Mouse (Mus musculus): Measurements from ENCODE around the gene Igsf9b. TPM values are rescaled to one million over a fixed set of nuclear protein-coding genes. Genes with fewer than 3 reads are reported as not detected.

Gene Igsf9b
- polyA plus RNA-seq, 1 experiment, result 5.6 TPM

DNA sequence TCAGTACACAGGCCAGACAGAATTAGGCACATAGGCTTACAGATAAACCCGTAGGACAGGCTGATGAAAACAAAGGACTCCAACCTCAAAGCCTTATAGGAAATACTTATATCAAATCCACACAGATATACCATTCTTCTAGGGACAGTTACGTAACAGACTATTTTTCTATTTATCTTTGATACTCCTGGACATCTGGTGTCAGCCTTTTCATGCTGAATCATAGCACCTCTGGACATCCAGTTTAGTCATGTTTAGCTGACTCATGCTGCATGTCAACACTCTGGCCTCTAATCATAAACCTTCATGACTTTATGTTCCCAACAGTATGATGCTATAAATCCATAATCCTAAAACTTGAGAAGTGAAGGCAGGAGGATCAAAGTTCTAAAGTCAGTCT lies 29.1 kb upstream of the Igsf9b start:
- Histone ChIP-seq H3K4me3 (ENCODE audit: insufficient read depth, low read length) (no peak overlapping the region), H3K4me1 (ENCODE audit: control insufficient read depth, insufficient read depth, low read length) (peaks cover 3% of the 10 kb centered on the region; the same call in 1 of the 2 replicates), H3K27ac (ENCODE audit: insufficient read depth, low read length) (no peak overlapping the region)
- TF ChIP-seq POLR2A (IDR thresholded peaks at IDR 0.05; ENCODE audit: low read depth, low read length), result no peak

- Histone ChIP-seq H3K27ac (ENCODE audit: insufficient read depth, low read length) (no peak overlapping the region), H3K4me3 (ENCODE audit: insufficient read depth, low read length) (no peak overlapping the region), H3K4me1 (ENCODE audit: control insufficient read depth, insufficient read depth, low read length) (peaks cover 3% of the 10 kb centered on the region; the same call in 1 of the 2 replicates)
- TF ChIP-seq POLR2A (IDR thresholded peaks at IDR 0.05; ENCODE audit: low read depth, low read length) (no peak), CTCF (IDR thresholded peaks at IDR 0.05; ENCODE audit: borderline replicate concordance, insufficient read depth, low read length) (no peak)
Measured at GRCm38 (mm10) chr9:27271899-27272298, 27.1 kb upstream of the Igsf9b start.

GRCm38 (mm10) chr9:27272858-27273257 lies 26.1 kb upstream of the Igsf9b start:
- Histone ChIP-seq H3K4me3 (ENCODE audit: insufficient read depth, low read length) (no peak overlapping the region), H3K27ac (ENCODE audit: insufficient read depth, low read length) (no peak overlapping the region), H3K4me1 (ENCODE audit: control insufficient read depth, insufficient read depth, low read length) (peaks cover 3% of the 10 kb centered on the region; the same call in 1 of the 2 replicates)
- TF ChIP-seq POLR2A (IDR thresholded peaks at IDR 0.05; ENCODE audit: low read depth, low read length) (no peak), CTCF (IDR thresholded peaks at IDR 0.05; ENCODE audit: borderline replicate concordance, insufficient read depth, low read length) (no peak)

DNA sequence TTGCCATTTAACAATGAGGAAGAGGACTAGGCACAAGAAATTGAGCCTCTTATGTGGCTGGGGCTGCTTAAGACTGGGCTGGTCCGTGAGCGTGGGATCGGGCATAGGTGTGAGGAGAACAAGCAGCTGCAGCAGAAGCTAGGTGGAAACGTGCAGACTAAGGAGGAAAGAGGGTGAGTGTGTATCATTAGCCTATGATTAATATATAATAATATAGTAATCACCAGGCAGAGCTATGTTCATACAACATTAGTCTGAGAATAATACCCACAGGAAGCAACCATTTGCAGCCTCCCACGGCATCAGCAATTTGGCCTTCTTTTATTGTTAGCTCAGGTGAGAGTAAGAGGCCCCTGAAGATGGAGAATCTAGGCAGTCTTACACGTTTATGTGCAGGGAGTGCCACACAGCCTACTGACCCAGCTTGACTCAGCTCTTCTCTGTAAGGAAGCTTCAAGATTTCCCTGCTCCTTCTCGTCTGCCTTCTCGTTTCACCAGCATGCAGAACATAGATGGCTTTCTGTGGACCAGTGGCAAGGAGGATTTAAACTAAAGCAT lies 22.6 kb upstream of the Igsf9b start:
- H3K27ac ChIP-seq (ENCODE audit: insufficient read depth, low read length), result no peak overlapping the region
- TF ChIP-seq POLR2A (IDR thresholded peaks at IDR 0.05; ENCODE audit: low read depth, low read length) (no peak), CTCF (IDR thresholded peaks at IDR 0.05; ENCODE audit: borderline replicate concordance, insufficient read depth, low read length) (no peak)
- H3K4me3 ChIP-seq (ENCODE audit: insufficient read depth, low read length), result no peak overlapping the region
- no peaks in the 10 kb centered on the region for H3K4me1 ChIP-seq (ENCODE audit: control insufficient read depth, insufficient read depth, low read length)

DNA sequence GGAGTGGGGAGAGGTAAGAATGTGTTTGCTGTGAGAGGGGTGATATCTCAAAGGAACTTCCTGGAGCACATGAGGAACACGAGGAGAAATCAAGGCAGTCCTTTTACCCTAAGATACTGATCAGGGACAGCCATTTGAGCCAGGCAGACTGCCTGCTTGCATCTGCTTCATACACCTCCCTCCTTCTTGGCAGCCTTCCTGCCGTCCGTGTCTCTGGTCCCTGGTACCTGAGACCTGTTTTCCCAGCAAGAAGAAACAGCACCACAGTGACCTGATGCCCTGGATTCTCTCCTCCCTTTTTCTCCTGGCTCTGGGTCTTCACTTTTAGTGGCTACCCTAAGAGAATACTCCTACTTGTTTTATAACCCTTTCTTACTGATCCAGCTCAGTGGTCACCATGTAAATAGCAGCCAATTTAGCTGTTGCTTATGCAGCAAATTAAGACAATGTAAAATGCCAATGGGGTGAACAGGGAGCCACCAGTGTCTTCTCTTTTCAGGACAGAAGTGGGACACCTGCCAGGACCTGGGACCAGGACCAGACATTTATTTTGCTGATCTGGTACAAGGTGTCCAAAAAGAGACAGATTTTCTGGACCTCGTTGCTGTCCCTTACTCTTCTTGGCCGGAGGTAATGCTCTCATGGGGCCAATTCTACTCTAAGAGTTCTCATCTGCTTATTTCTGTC lies 21.5 kb upstream of the Igsf9b start:
- TF ChIP-seq CTCF (IDR thresholded peaks at IDR 0.05; ENCODE audit: borderline replicate concordance, insufficient read depth, low read length) (no peak), POLR2A (IDR thresholded peaks at IDR 0.05; ENCODE audit: low read depth, low read length) (no peak)
- H3K27ac ChIP-seq (ENCODE audit: insufficient read depth, low read length), result no peak overlapping the region
- H3K4me1 ChIP-seq (ENCODE audit: control insufficient read depth, insufficient read depth, low read length), result no peaks in the 10 kb centered on the region
- no peak overlapping the region for H3K4me3 ChIP-seq (ENCODE audit: insufficient read depth, low read length)

DNA sequence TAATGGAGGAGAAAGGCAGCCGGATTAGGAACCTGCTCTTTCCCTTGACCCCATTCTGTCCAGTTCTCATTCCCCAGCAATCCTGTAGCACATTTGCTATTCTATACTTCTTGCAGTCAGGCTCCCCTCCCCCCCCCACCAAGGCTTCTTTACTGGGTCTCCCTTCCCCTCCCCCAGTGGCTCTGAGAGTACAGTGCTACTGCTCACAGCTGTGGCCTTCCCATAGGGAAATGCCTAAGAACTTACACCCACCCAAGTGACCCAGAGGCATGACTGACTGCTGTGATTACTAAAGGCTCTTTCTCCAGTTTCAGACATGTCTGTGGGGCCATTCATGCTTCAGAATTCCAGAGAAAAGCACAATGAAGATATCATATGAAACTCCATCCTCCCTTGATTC lies 20.0 kb upstream of the Igsf9b start:
- TF ChIP-seq CTCF (IDR thresholded peaks at IDR 0.05; ENCODE audit: borderline replicate concordance, insufficient read depth, low read length) (no peak), POLR2A (IDR thresholded peaks at IDR 0.05; ENCODE audit: low read depth, low read length) (no peak)
- Histone ChIP-seq H3K27ac (ENCODE audit: insufficient read depth, low read length) (no peak overlapping the region), H3K4me1 (ENCODE audit: control insufficient read depth, insufficient read depth, low read length) (no peaks in the 10 kb centered on the region), H3K4me3 (ENCODE audit: insufficient read depth, low read length) (no peak overlapping the region)

- H3K4me3 ChIP-seq (ENCODE audit: insufficient read depth, low read length), result no peak overlapping the region
- no peaks in the 10 kb centered on the region for H3K4me1 ChIP-seq (ENCODE audit: control insufficient read depth, insufficient read depth, low read length)
- TF ChIP-seq CTCF (IDR thresholded peaks at IDR 0.05; ENCODE audit: borderline replicate concordance, insufficient read depth, low read length), result no peak
- no peak for TF ChIP-seq POLR2A (IDR thresholded peaks at IDR 0.05; ENCODE audit: low read depth, low read length)
- H3K27ac ChIP-seq (ENCODE audit: insufficient read depth, low read length), result no peak overlapping the region
Measured at GRCm38 (mm10) chr9:27280976-27281375, 18.0 kb upstream of the Igsf9b start.

GRCm38 (mm10) chr9:27285719-27286249 lies 13.2 kb upstream of the Igsf9b start:
- Histone ChIP-seq H3K4me1 (ENCODE audit: control insufficient read depth, insufficient read depth, low read length) (no peaks in the 10 kb centered on the region; the same call in 1 of the 2 replicates), H3K27ac (ENCODE audit: insufficient read depth, low read length) (no peak overlapping the region), H3K4me3 (ENCODE audit: insufficient read depth, low read length) (no peak overlapping the region)
- no peak for TF ChIP-seq CTCF (IDR thresholded peaks at IDR 0.05; ENCODE audit: borderline replicate concordance, insufficient read depth, low read length)
- no peak for TF ChIP-seq POLR2A (IDR thresholded peaks at IDR 0.05; ENCODE audit: low read depth, low read length)

DNA sequence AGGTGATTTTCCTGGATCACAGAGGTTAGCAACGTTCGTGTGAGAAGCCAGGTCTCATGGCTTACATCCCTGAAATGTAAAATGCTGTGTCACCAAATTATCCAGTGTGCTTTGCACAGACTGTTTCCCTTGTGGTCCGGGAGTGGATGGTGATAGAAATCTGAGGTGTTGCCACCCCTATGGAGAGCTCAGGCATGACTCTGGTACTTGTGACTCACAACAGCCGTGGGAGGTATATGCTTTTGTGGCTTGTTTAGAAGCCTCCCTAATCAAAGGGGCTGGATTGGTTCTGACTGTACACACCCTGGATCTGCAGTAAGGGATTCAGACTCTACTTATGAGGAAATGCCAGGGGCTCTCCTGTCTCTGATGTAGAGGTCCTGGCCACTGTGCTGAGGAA lies 12.7 kb upstream of the Igsf9b start:
- TF ChIP-seq POLR2A (IDR thresholded peaks at IDR 0.05; ENCODE audit: low read depth, low read length) (no peak), CTCF (IDR thresholded peaks at IDR 0.05; ENCODE audit: borderline replicate concordance, insufficient read depth, low read length) (no peak)
- Histone ChIP-seq H3K27ac (ENCODE audit: insufficient read depth, low read length) (no peak overlapping the region), H3K4me1 (ENCODE audit: control insufficient read depth, insufficient read depth, low read length) (no peaks in the 10 kb centered on the region; the same call in 1 of the 2 replicates), H3K4me3 (ENCODE audit: insufficient read depth, low read length) (no peak overlapping the region)

DNA sequence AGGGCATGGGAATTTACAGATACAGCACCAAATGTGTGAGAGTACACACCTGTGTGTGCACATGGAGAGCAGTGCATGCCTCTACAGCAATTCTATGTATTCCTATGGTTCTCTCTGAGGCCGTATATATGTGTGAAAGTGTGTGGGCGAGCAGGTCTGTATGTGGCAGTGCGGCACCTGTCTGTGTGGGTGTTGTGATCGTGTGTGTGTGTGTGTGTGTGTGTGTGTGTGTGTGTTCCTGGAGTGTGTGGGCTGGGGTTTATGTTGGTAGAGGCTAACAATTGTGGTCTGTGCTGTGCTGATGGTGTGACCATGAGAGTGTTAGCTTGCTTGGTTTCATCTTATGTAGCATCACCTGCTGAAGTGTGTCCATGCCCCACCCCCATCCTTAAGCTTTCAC lies 12.1 kb upstream of the Igsf9b start:
- TF ChIP-seq POLR2A (IDR thresholded peaks at IDR 0.05; ENCODE audit: low read depth, low read length), result no peak
- TF ChIP-seq CTCF (IDR thresholded peaks at IDR 0.05; ENCODE audit: borderline replicate concordance, insufficient read depth, low read length), result no peak
- Histone ChIP-seq H3K4me3 (ENCODE audit: insufficient read depth, low read length) (no peak overlapping the region), H3K4me1 (ENCODE audit: control insufficient read depth, insufficient read depth, low read length) (no peaks in the 10 kb centered on the region; the same call in 1 of the 2 replicates), H3K27ac (ENCODE audit: insufficient read depth, low read length) (no peak overlapping the region)

Data from embryonic fibroblast, embryonic 13.5 days (primary cell).